Mouse (Mus musculus) CH12.LX (cell line): Measurements from ENCODE around the gene Cyp2j8. TPM values are rescaled to one million over a fixed set of nuclear protein-coding genes. Genes with fewer than 3 reads are reported as not detected.

Experiments
- DNase-seq: peaks from one replicate; pipeline ENCODE4 v3.0.0-alpha.2; 2013; ENCODE audit errors: extremely low read depth
- H3K27ac ChIP-seq: 2 replicates; pipeline ENCODE4 v1.5.1; 2012; ENCODE audit warnings: low read depth, mild to moderate bottlenecking, control low read depth, moderate library complexity; ENCODE audit not compliant: insufficient read depth
- H3K27me3 ChIP-seq: replicated peaks from 2 replicates; pipeline ENCODE3; 2012; ENCODE audit warnings: inconsistent platforms
- H3K36me3 ChIP-seq, 2 experiments: replicated peaks in 1 of 2; 2 replicates each; pipeline versions ENCODE3 to v1.6.1; 2012; ENCODE audit warnings: inconsistent platforms in 1 of 2, low read length in 1 of 2, mild to moderate bottlenecking in 1 of 2, mixed read lengths in 1 of 2, moderate library complexity in 1 of 2; ENCODE audit not compliant: control insufficient read depth in 1 of 2, insufficient read depth in 1 of 2
- H3K4me1 ChIP-seq, 2 experiments: 2 replicates each; pipeline ENCODE4 v1.6.1; 2012; ENCODE audit warnings: inconsistent platforms in 1 of 2, moderate library complexity in 1 of 2; ENCODE audit not compliant: insufficient read depth in 2 of 2, control insufficient read depth in 1 of 2
- H3K4me2 ChIP-seq: 2 replicates; pipeline ENCODE4 v1.6.1; 2012; ENCODE audit warnings: low read depth, mild to moderate bottlenecking, control low read depth; ENCODE audit not compliant: poor library complexity, insufficient read depth, severe bottlenecking
- H3K4me3 ChIP-seq, 3 experiments: fragments of 150-350 bp in 1 of 3; sonication (generic) in 1 of 3; replicated peaks in 1 of 3; 2 replicates each; pipeline versions ENCODE3 to v1.5.1; 2011 to 2012; ENCODE audit warnings: low read depth in 2 of 3, low read length in 2 of 3, mild to moderate bottlenecking in 2 of 3, moderate library complexity in 2 of 3, control low read depth in 1 of 3, improper control_type of control experiment in 1 of 3, inconsistent platforms in 1 of 3, mixed read lengths in 1 of 3; ENCODE audit not compliant: poor library complexity in 1 of 3
- H3K79me2 ChIP-seq: replicated peaks from 2 replicates; pipeline ENCODE4 v1.6.1; 2012; ENCODE audit warnings: mild to moderate bottlenecking, moderate library complexity; ENCODE audit not compliant: control insufficient read depth, poor library complexity, insufficient read depth, severe bottlenecking; ENCODE audit errors: extremely low read depth
- H3K9ac ChIP-seq: 2 replicates; pipeline ENCODE4 v1.6.1; 2012; ENCODE audit warnings: low read depth, mild to moderate bottlenecking, control low read depth, moderate library complexity; ENCODE audit not compliant: insufficient read depth
- H3K9me3 ChIP-seq: replicated peaks from 2 replicates; pipeline ENCODE3; 2012; ENCODE audit warnings: low read length, inconsistent platforms, mixed read lengths
- CHD1 ChIP-seq: IDR thresholded peaks from 2 replicates; pipeline ENCODE4 v1.6.1; 2012; ENCODE audit warnings: low read depth, low read length, improper control_type of control experiment, inconsistent platforms
- CHD2 ChIP-seq: IDR thresholded peaks from 2 replicates; pipeline ENCODE4 v1.6.1; 2011; ENCODE audit warnings: low read length, improper control_type of control experiment
- EP300 ChIP-seq: IDR thresholded peaks from 2 replicates; pipeline ENCODE4 v1.6.1; 2011; ENCODE audit warnings: low read length, improper control_type of control experiment
- ETS1 ChIP-seq: conservative IDR thresholded peaks from 2 replicates; pipeline ENCODE4 v1.6.1; 2012; ENCODE audit warnings: low read depth, mild to moderate bottlenecking, inconsistent platforms, low read length, improper control_type of control experiment, moderate library complexity
- GABPA ChIP-seq: IDR thresholded peaks from 2 replicates; pipeline ENCODE4 v1.6.1; 2012; ENCODE audit warnings: low read depth, low read length, improper control_type of control experiment, inconsistent platforms; ENCODE audit not compliant: insufficient replicate concordance
- HCFC1 ChIP-seq: IDR thresholded peaks from 2 replicates; pipeline ENCODE4 v1.6.1; 2012; ENCODE audit warnings: low read depth, mild to moderate bottlenecking, inconsistent platforms, low read length, improper control_type of control experiment
- JUND ChIP-seq: conservative IDR thresholded peaks from 2 replicates; pipeline ENCODE4 v1.6.1; 2011; ENCODE audit warnings: low read depth, low read length, improper control_type of control experiment
- KAT2A ChIP-seq: IDR thresholded peaks from 2 replicates; pipeline ENCODE4 v1.6.1; 2012; ENCODE audit warnings: low read length, improper control_type of control experiment, inconsistent platforms; ENCODE audit not compliant: insufficient replicate concordance
- MAFK ChIP-seq: IDR thresholded peaks from 2 replicates; pipeline ENCODE4 v1.6.1; 2011; ENCODE audit warnings: low read length, improper control_type of control experiment; ENCODE audit not compliant: insufficient replicate concordance
- MAX ChIP-seq: IDR thresholded peaks from 2 replicates; pipeline ENCODE4 v1.6.1; 2011; ENCODE audit warnings: low read length, improper control_type of control experiment
- MAZ ChIP-seq: IDR thresholded peaks from 2 replicates; pipeline ENCODE4 v1.6.1; 2012; ENCODE audit warnings: low read depth, mild to moderate bottlenecking, inconsistent platforms, low read length, improper control_type of control experiment, moderate library complexity
- MEF2A ChIP-seq: IDR thresholded peaks from 2 replicates; pipeline ENCODE4 v1.6.1; 2014; ENCODE audit warnings: low read depth, mild to moderate bottlenecking, inconsistent platforms, low read length, improper control_type of control experiment, borderline replicate concordance
- NELFE ChIP-seq: IDR thresholded peaks from 2 replicates; pipeline ENCODE4 v1.6.1; 2011; ENCODE audit warnings: low read depth, low read length, improper control_type of control experiment
- NRF1 ChIP-seq: IDR thresholded peaks from 2 replicates; pipeline ENCODE4 v1.6.1; 2014; ENCODE audit warnings: low read depth, mild to moderate bottlenecking, inconsistent platforms, low read length, improper control_type of control experiment, moderate library complexity
- PAX5 ChIP-seq: IDR thresholded peaks from 2 replicates; pipeline ENCODE4 v1.6.1; 2012; ENCODE audit warnings: low read length, inconsistent platforms, mixed read lengths
- POLR2A ChIP-seq: IDR thresholded peaks from 2 replicates; pipeline ENCODE4 v1.6.1; 2011; ENCODE audit warnings: low read depth, mild to moderate bottlenecking, improper control_type of control experiment, low read length
- RCOR1 ChIP-seq: conservative IDR thresholded peaks from 2 replicates; pipeline ENCODE4 v1.6.1; 2012; ENCODE audit warnings: low read depth, mild to moderate bottlenecking, inconsistent platforms, low read length, improper control_type of control experiment
- SIN3A ChIP-seq: IDR thresholded peaks from 2 replicates; pipeline ENCODE4 v1.6.1; 2012; ENCODE audit warnings: low read length, improper control_type of control experiment, inconsistent platforms
- SMC3 ChIP-seq: IDR thresholded peaks from 2 replicates; pipeline ENCODE4 v1.6.1; 2011; ENCODE audit warnings: low read depth, low read length, improper control_type of control experiment
- UBTF ChIP-seq: IDR thresholded peaks from 2 replicates; pipeline ENCODE4 v1.6.1; 2012; ENCODE audit warnings: low read depth, mild to moderate bottlenecking, inconsistent platforms, low read length, improper control_type of control experiment, moderate library complexity
- USF2 ChIP-seq: conservative IDR thresholded peaks from 2 replicates; pipeline ENCODE4 v1.6.1; 2011; ENCODE audit warnings: low read depth, low read length, improper control_type of control experiment
- dilution Hi-C: fragments of 300-500 bp; cut with MboI; formaldehyde crosslinking; loops from 2 replicates; pipeline ENCODE4 v1.14.3; 2020; ENCODE audit warnings: low sequenced_read_pairs; ENCODE audit not compliant: extremely low pct_unique_long_range_greater_than_20kb, extremely low pct_ligation_motif_present
- in situ Hi-C: fragments of 300-500 bp; cut with MboI; formaldehyde crosslinking; loops from 3 replicates; pipeline ENCODE4 v1.14.3; 2019; ENCODE audit warnings: low sequenced_read_pairs, low pct_ligation_motif_present, low pct_unique_long_range_greater_than_20kb, mixed read lengths
- polyA plus RNA-seq: library from polyadenylated mRNA; unstranded; fragments of >175 nt; gene quantifications from 2 replicates; pipeline ENCODE4 v1.2.1, GENCODE M21; 2012; ENCODE audit warnings: low read depth; ENCODE audit not compliant: insufficient read length
- total RNA-seq, 2 experiments: library from RNA; depleted of rRNA; stranded (reverse); fragments of 300-350 nt in 1 of 2; fragments of >200 nt in 1 of 2; gene quantifications; 2 replicates each; pipeline ENCODE4 v1.2.3; 2012 to 2014

The Cyp2j8 gene
- total and polyA plus RNA-seq, 3 experiments = not detected

DNA sequence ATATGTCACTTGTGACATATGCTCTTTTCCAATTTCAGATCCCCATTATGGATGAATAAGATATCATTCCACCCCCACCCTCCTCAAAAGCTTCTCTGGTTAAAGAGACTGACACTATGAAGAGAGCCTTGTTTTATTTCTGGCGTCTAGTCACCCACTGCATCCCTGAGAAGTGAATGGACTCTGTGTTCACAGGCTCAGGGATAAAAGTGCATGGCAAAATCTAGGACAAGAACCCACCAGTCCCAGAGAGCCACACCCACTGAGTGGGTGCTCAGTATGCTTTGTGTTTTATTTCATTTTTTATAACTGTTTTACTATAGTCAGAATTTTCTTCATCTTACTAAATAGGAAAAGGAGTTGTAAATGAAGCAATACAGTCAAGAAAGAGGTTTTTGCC lies 38.8 kb upstream of the Cyp2j8 start:
- in situ Hi-C loops = no loop called here
- no peaks in the 10 kb centered on the region for H3K4me1 ChIP-seq
- TF ChIP-seq CHD1 = no peak
- no peak for TF ChIP-seq RCOR1
- no peak for TF ChIP-seq POLR2A
- no peak for TF ChIP-seq USF2
- no peak for TF ChIP-seq SMC3
- no peak for TF ChIP-seq MAFK
- no peak for TF ChIP-seq EP300
- TF ChIP-seq CHD2 = no peak
- no peak for TF ChIP-seq NRF1
- TF ChIP-seq, all 38 proteins: peak for 0
- Histone ChIP-seq H3K4me2 (no peak overlapping the region), H3K9me3 (peaks cover 21% of the 10 kb centered on the region), H3K27me3 (no peaks in the 10 kb centered on the region), H3K4me3 (no peak overlapping the region), H3K27ac (no peak overlapping the region), H3K9ac (no peak overlapping the region), H3K36me3 (no peaks in the 10 kb centered on the region), H3K79me2 (no peaks in the 10 kb centered on the region)
- DNase-seq = no peak
- dilution Hi-C loops = no loop called here

DNA sequence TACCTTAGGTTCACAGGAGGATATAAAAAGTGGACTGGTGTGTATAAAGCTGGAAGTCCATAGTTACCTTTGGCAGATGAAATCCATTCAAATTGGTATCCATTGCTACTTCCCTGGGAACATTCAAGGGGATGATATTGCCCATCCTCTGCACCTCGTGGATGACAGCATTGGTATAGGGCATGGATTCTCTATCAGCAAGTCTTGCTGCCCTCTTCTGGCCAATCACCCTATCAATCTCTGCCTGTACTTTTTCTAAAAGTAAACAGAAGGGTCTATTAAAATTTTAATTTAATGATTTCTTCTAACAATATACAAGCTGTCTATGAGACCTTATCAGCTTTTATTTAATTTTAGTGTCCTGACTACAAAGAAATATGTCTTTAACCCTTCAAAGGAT lies 18.6 kb upstream of the Cyp2j8 start:
- Histone ChIP-seq H3K27ac (no peak overlapping the region), H3K36me3 (no peaks in the 10 kb centered on the region), H3K4me1 (no peaks in the 10 kb centered on the region), H3K9ac (no peak overlapping the region), H3K27me3 (no peaks in the 10 kb centered on the region), H3K9me3 (peaks cover 27% of the 10 kb centered on the region), H3K4me3 (no peak overlapping the region), H3K4me2 (no peak overlapping the region), H3K79me2 (no peaks in the 10 kb centered on the region)
- dilution Hi-C loops = no loop called here
- TF ChIP-seq NELFE (no peak), EP300 (no peak), GABPA (no peak), POLR2A (no peak), MAZ (no peak), MEF2A (no peak), MAX (no peak)
- DNase-seq = no peak
- in situ Hi-C loops = no loop called here

GRCm38 (mm10) chr4:96522256-96522655 lies 15.1 kb upstream of the Cyp2j8 start:
- no peak overlapping the region for H3K9ac ChIP-seq
- no peak for DNase-seq
- dilution Hi-C loops = no loop called here
- H3K36me3 ChIP-seq = no peaks in the 10 kb centered on the region
- no peak overlapping the region for H3K4me2 ChIP-seq
- H3K27me3 ChIP-seq = no peaks in the 10 kb centered on the region
- H3K9me3 ChIP-seq = peaks cover 35% of the 10 kb centered on the region
- H3K4me3 ChIP-seq = no peak overlapping the region
- no peak overlapping the region for H3K27ac ChIP-seq
- in situ Hi-C loops = no loop called here
- H3K4me1 ChIP-seq = no peaks in the 10 kb centered on the region
- TF ChIP-seq UBTF (no peak), HCFC1 (no peak), USF2 (no peak), JUND (no peak), PAX5 (no peak), ETS1 (no peak), GABPA (no peak), SMC3 (no peak), SIN3A (no peak), KAT2A (no peak)
- no peaks in the 10 kb centered on the region for H3K79me2 ChIP-seq
